ENCODE assay signal across 15 mouse cellular contexts in genomic region chr11:31847469-31847805, GRCm38 (mm10). TPM values are rescaled to one million over a fixed set of nuclear protein-coding genes. Genes with fewer than 3 reads are reported as not detected.
DNase-seq lines count a peak whose midpoint lies in the region; ATAC-seq and TF ChIP-seq lines count a peak whose summit lies in the region.
"Had no signal": no experiment of that assay in that cellular context is flagged by ENCODE, and none has a peak within 500 bp of the region (broad histone marks: within the 10 kb centered on the region; RNA-seq: fewer than 3 reads in every experiment).

No protein-coding gene starts in this region.

- WGBS in liver, embryonic 15.5 days (ENCODE audit: insufficient replicate concordance) = 82% methylated on average over 5 of the region's 5 CpGs
- 89% methylated on average over 5 of the region's 5 CpGs for WGBS in liver, postnatal 0 days (ENCODE audit: insufficient replicate concordance)
- 71% methylated on average over 5 of the region's 5 CpGs for WGBS in hindbrain, embryonic 10.5 days
- WGBS in midbrain, embryonic 11.5 days = 72% methylated on average over 5 of the region's 5 CpGs
- WGBS in neural tube, embryonic 14.5 days = 49% methylated on average over 5 of the region's 5 CpGs
- WGBS in intestine, embryonic 15.5 days = 82% methylated on average over 5 of the region's 5 CpGs

- no peak for ATAC-seq in liver, embryonic 15.5 days (ENCODE audit: insufficient read depth)
- ATAC-seq in liver, postnatal 0 days = no peak
- ATAC-seq in midbrain, embryonic 11.5 days (ENCODE audit: low FRiP score) = peak; percentile 55
- ATAC-seq in neural tube, embryonic 14.5 days (ENCODE audit: low read depth) = peak; percentile 12; the same call in 1 of the 2 replicates
- ATAC-seq in erythroblast, adult 5-6 weeks (replicated peaks; ENCODE audit: low FRiP score, poor library complexity, severe bottlenecking) = no peak
- no peak for ATAC-seq in intestine, embryonic 15.5 days

- no peak for DNase-seq in liver, postnatal 0 days
- DNase-seq in hindbrain, embryonic 10.5 days (ENCODE audit: low spot score) = no peak
- DNase-seq in midbrain, embryonic 11.5 days (ENCODE audit: low spot score, missing footprints) = no peak
- no peak for DNase-seq in retina, embryonic 14.5 days (ENCODE audit: low spot score)
- DNase-seq: cerebellum, adult 8-10 months; kidney, adult 2 months; left cerebral cortex, postnatal 4 days; lung, adult 2 months; thymus, adult 18-20 months had no signal

- H3K27me3 ChIP-seq in liver, embryonic 15.5 days = no peaks in the 10 kb centered on the region
- H3K27me3 ChIP-seq in liver, postnatal 0 days (ENCODE audit: insufficient read depth, low read length) = no peaks in the 10 kb centered on the region
- H3K27me3 ChIP-seq in hindbrain, embryonic 10.5 days (ENCODE audit: insufficient read depth, poor library complexity, severe bottlenecking) = no peaks in the 10 kb centered on the region
- H3K27me3 ChIP-seq in midbrain, embryonic 11.5 days (ENCODE audit: control insufficient read depth, insufficient read depth, low read length) = no peaks in the 10 kb centered on the region
- no peaks in the 10 kb centered on the region for H3K27me3 ChIP-seq in neural tube, embryonic 14.5 days (ENCODE audit: control insufficient read depth, insufficient read depth, low read length)
- H3K27me3 ChIP-seq in intestine, embryonic 15.5 days (replicated peaks) = no peaks in the 10 kb centered on the region
- H3K27me3 ChIP-seq: heart, embryonic 12.5 days had no signal

- TF ChIP-seq EP300 in liver, postnatal 0 days (IDR thresholded peaks at IDR 0.05; ENCODE audit: low read depth) = no peak

- peaks cover 64% of the 10 kb centered on the region for H3K4me1 ChIP-seq in liver, embryonic 15.5 days (replicated peaks)
- H3K4me1 ChIP-seq in liver, postnatal 0 days (ENCODE audit: insufficient read depth) = peaks cover 51% of the 10 kb centered on the region
- H3K4me1 ChIP-seq in hindbrain, embryonic 10.5 days (replicated peaks) = peaks cover 44% of the 10 kb centered on the region
- peaks cover 7% of the 10 kb centered on the region for H3K4me1 ChIP-seq in midbrain, embryonic 11.5 days (ENCODE audit: control insufficient read depth, insufficient read depth, low read length)
- H3K4me1 ChIP-seq in neural tube, embryonic 14.5 days (ENCODE audit: control insufficient read depth, insufficient read depth, low read length) = no peaks in the 10 kb centered on the region
- H3K4me1 ChIP-seq in intestine, embryonic 15.5 days (replicated peaks) = no peaks in the 10 kb centered on the region

- no peak overlapping the region for H3K9ac ChIP-seq in liver, embryonic 15.5 days
- H3K9ac ChIP-seq in liver, postnatal 0 days (replicated peaks) = no peak overlapping the region
- H3K9ac ChIP-seq in midbrain, embryonic 11.5 days (ENCODE audit: low read length) = no peak overlapping the region
- H3K9ac ChIP-seq in neural tube, embryonic 14.5 days (replicated peaks; ENCODE audit: low read depth, low read length) = no peak overlapping the region
- no peak overlapping the region for H3K9ac ChIP-seq in intestine, embryonic 15.5 days
- H3K9ac ChIP-seq: heart, embryonic 12.5 days had no signal

- H3K4me2 ChIP-seq in liver, embryonic 15.5 days = no peak overlapping the region
- no peak overlapping the region for H3K4me2 ChIP-seq in liver, postnatal 0 days (ENCODE audit: low read depth, low read length)
- peak overlapping the region; percentile 18; the same call in 1 of the 2 replicates for H3K4me2 ChIP-seq in midbrain, embryonic 11.5 days
- no peak overlapping the region for H3K4me2 ChIP-seq in neural tube, embryonic 14.5 days (ENCODE audit: low read depth, low read length)
- no peak overlapping the region for H3K4me2 ChIP-seq in intestine, embryonic 15.5 days (replicated peaks)
- H3K4me2 ChIP-seq: heart, embryonic 12.5 days had no signal

- H3K9me3 ChIP-seq in liver, embryonic 15.5 days (replicated peaks) = no peaks in the 10 kb centered on the region
- H3K9me3 ChIP-seq in liver, postnatal 0 days (ENCODE audit: low read length) = no peaks in the 10 kb centered on the region
- H3K9me3 ChIP-seq in hindbrain, embryonic 10.5 days = no peaks in the 10 kb centered on the region
- H3K9me3 ChIP-seq in midbrain, embryonic 11.5 days (ENCODE audit: control insufficient read depth, low read length) = no peaks in the 10 kb centered on the region
- no peaks in the 10 kb centered on the region for H3K9me3 ChIP-seq in neural tube, embryonic 14.5 days (ENCODE audit: control insufficient read depth, low read length)
- H3K9me3 ChIP-seq in intestine, embryonic 15.5 days = no peaks in the 10 kb centered on the region
- H3K9me3 ChIP-seq: heart, embryonic 12.5 days had no signal

- TF ChIP-seq CTCF in liver, postnatal 0 days (IDR thresholded peaks at IDR 0.05; ENCODE audit: low read depth) = no peak

- H3K36me3 ChIP-seq in liver, embryonic 15.5 days (replicated peaks) = no peaks in the 10 kb centered on the region
- H3K36me3 ChIP-seq in liver, postnatal 0 days (replicated peaks; ENCODE audit: insufficient read depth, low read length) = no peaks in the 10 kb centered on the region
- no peaks in the 10 kb centered on the region for H3K36me3 ChIP-seq in hindbrain, embryonic 10.5 days
- H3K36me3 ChIP-seq in midbrain, embryonic 11.5 days (ENCODE audit: control insufficient read depth, insufficient read depth, low read length) = no peaks in the 10 kb centered on the region
- H3K36me3 ChIP-seq in neural tube, embryonic 14.5 days (ENCODE audit: control insufficient read depth, insufficient read depth, low read length) = no peaks in the 10 kb centered on the region
- H3K36me3 ChIP-seq in intestine, embryonic 15.5 days = no peaks in the 10 kb centered on the region
- H3K36me3 ChIP-seq: heart, embryonic 12.5 days had no signal

- H3K27ac ChIP-seq in liver, embryonic 15.5 days (replicated peaks) = 0 out of 2 replicates have a peak overlapping the region, but pooled peaks have one; percentile 10
- no peak overlapping the region for H3K27ac ChIP-seq in liver, postnatal 0 days (ENCODE audit: low read depth)
- peak overlapping the region; percentile 86 for H3K27ac ChIP-seq in hindbrain, embryonic 10.5 days
- H3K27ac ChIP-seq in midbrain, embryonic 11.5 days (ENCODE audit: low read depth, low read length) = no peak overlapping the region
- H3K27ac ChIP-seq in neural tube, embryonic 14.5 days (ENCODE audit: low read depth, low read length) = no peak overlapping the region
- H3K27ac ChIP-seq in intestine, embryonic 15.5 days = no peak overlapping the region

- no peak overlapping the region for H3K4me3 ChIP-seq in liver, embryonic 15.5 days (replicated peaks)
- no peak overlapping the region for H3K4me3 ChIP-seq in liver, postnatal 0 days (ENCODE audit: low read depth, low read length)
- no peak overlapping the region; the same call in 1 of the 2 replicates for H3K4me3 ChIP-seq in hindbrain, embryonic 10.5 days
- H3K4me3 ChIP-seq in midbrain, embryonic 11.5 days (ENCODE audit: low read depth, low read length) = no peak overlapping the region
- no peak overlapping the region for H3K4me3 ChIP-seq in neural tube, embryonic 14.5 days (ENCODE audit: low read depth, low read length)
- H3K4me3 ChIP-seq in intestine, embryonic 15.5 days (replicated peaks) = no peak overlapping the region
- H3K4me3 ChIP-seq: heart, embryonic 12.5 days; myocyte had no signal

RNA-seq across cellular contexts. Expression of gene Cpeb4, which starts 24.6 kb away (rescaled TPM):
- 19.0 and 19.1 TPM in 2 replicates for polyA plus RNA-seq in liver, embryonic 15.5 days (2015; fragmentation: Nextera tagmentation; extraction: Ambion mirVana)
- 7.0 and 10.0 TPM in 2 replicates for polyA plus RNA-seq in liver, postnatal 0 days (2015; fragmentation: Nextera tagmentation; extraction: Ambion mirVana)
- polyA plus RNA-seq in hindbrain, embryonic 10.5 days (2016; fragmentation: Nextera tagmentation; extraction: Ambion mirVana) = 5.4 and 6.0 TPM in 2 replicates
- 11.7 and 17.2 TPM in 2 replicates for polyA plus RNA-seq in midbrain, embryonic 11.5 days (2014; fragmentation: Nextera tagmentation; extraction: Ambion mirVana)
- 42.6 and 43.4 TPM in 2 replicates for polyA plus RNA-seq in neural tube, embryonic 14.5 days (2014; fragmentation: Nextera tagmentation; extraction: Ambion mirVana)
- 1,203 and 1,240 TPM in 2 replicates for total RNA-seq in erythroblast, adult 5-6 weeks (2015; ENCODE audit: low replicate concordance)
- total RNA-seq in erythroblast, adult 5-6 weeks (2017; ENCODE audit: low replicate concordance) = 858 and 892 TPM in 2 replicates
- 4.2 and 4.3 TPM in 2 replicates for polyA plus RNA-seq in intestine, embryonic 15.5 days (2015; fragmentation: Nextera tagmentation; extraction: Ambion mirVana)

Comparison
In these comparisons a context has a peak if more than half of its experiments do, and no peak if none do; other contexts are left out.
1. H3K27ac ChIP-seq: peak in liver, embryonic 15.5 days (single experiment) and hindbrain, embryonic 10.5 days (single experiment); none in liver, postnatal 0 days (single experiment), midbrain, embryonic 11.5 days (single experiment), neural tube, embryonic 14.5 days (single experiment) and intestine, embryonic 15.5 days (single experiment).
2. ATAC-seq: peak in midbrain, embryonic 11.5 days (single experiment) and neural tube, embryonic 14.5 days (single experiment); none in liver, embryonic 15.5 days (single experiment), liver, postnatal 0 days (single experiment), erythroblast, adult 5-6 weeks (single experiment) and intestine, embryonic 15.5 days (single experiment).